Mouse (Mus musculus): ENCODE results near the gene Atmin.

DNA sequence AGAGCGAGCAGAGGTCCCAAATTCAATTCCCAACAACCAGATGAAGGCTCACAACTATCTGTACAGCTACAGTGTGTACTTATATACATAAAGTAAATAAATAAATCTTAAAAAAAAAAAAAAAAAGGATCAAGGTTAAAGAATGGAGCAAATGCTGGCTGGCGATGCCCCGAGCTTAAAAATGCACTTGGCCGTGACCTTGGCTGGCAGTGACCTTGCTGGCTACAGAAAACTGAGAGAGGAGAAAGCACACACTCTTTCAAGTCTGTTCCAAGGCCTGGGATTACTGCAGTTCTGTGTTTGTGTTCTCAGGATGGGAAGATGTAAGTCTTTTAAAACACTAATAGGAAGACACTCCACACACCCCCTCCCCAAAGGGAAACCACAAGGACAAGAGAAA lies 38.5 kb upstream of the Atmin start:
- no peak for TF ChIP-seq POLR2A (IDR thresholded peaks at IDR 0.05; ENCODE audit: borderline replicate concordance, extremely low read depth, insufficient read depth, insufficient read length, poor library complexity, severe bottlenecking)
- TF ChIP-seq CTCF (IDR thresholded peaks at IDR 0.05; ENCODE audit: borderline replicate concordance, extremely low read depth, insufficient read depth, insufficient read length), result no peak
